Mouse (Mus musculus): Measurements from ENCODE around the gene Washc1.
"Not testable (repeated sequence)": the region's sequence is repeated elsewhere in the genome, so short reads cannot be mapped to it uniquely, and the experiment has no call there.

Washc1 gene

DNA sequence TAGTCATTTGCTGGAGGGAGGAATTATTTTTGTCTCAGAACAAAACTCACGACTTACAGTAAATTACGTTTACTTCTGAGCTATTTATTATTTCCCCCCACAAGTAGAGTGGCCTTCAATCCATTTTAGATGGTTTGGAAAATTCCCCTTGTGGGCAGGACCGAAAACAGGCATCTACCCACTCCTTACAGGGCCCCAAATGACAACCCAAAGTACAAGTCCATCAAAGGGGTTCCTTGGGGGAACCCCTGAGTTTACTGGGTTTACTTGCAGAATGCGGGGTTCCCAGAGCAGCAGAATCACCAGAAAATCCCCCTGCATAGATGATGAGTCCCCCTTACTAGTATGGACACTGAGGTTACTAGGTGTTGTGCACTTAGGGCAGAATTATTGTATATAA is 821 bp downstream of the Washc1 start:
- no peak for DNase-seq (ENCODE audit: low spot score in 2 of 2)

DNA sequence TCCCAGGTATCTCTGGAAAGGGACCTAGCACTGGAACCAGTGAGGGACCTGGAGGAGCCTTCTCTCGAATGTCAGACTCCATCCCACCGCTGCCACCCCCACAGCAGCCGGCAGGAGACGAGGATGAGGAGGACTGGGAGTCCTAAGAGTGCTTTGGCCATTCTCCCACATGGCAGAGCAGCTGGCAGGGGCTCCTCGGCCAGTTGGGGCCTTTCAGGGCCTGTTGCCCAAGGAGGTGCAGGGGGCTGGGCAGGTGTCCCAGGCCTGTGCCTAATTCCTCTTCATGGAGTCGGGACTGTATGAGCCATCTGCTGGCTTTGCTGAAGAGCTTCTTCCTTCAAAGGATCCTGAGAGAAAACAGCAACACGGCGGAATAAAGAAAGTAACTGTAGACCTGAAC is 7.6 kb downstream of the Washc1 start:
- DNase-seq (ENCODE audit: low spot score in 2 of 2) = no peak

DNA sequence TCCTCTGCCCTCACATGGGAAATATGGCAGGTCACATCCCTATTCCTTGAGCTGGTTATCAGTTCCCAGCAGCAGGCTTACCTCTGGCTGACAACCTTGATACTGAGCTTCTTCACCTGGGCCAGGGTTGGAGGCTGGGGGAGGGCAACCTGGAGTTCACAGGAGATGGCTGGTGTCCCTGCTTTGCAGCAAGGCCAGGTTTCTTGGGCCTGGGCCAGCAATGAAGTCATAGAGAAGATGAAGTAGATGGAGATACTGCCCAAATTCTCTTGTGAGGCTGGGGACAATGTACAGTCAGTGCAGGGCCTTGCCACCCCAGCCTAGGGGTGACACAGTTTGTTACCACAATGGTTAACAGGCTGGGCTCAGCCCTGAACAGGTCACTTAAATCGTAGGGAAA is 9.4 kb downstream of the Washc1 start:
- no peak for DNase-seq (ENCODE audit: low spot score in 2 of 2)

DNA sequence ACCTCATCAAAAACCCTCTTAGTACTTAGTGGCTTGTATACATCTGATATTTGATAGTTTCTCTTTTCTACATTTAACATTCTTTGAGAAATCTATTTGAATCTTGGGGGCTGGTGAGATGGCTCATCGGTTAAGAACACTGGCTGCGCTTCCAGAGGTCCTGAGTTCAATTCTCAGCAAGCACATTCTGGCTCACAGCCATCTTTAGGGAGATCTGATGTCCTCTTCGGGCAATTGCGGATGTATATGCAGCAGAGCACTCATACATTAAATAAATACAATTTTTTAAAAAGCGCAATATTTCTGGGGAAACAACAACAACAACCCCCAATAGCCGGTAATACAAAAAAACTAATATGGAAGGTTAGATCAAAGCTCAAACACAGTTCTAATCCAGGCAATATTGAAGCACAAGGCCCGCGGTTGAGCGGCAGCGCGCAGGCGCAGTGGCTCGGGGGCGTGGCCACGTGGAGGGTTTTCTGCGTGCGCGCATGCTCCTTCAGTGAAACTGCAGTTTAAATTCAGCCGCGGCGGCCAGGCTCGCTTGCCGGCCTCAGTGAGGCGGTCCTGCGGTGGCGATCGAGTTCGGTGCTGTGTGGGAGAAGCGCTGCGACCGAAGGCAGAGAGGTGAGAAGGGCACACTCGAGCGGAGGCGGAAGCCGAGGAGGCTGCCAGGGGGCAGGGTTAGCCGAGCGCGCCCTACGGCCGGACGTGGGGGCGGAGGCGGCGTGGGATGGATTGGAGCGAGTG is 11.9 kb downstream of the Washc1 start, which contains the start of gene Ddx11:
TSS of gene Ddx11 (plus strand) at position 455 of the 750 bp plus-strand sequence.
- DNase-seq (ENCODE audit: low spot score in 2 of 2) = peak; percentile 73 to 90

DNA sequence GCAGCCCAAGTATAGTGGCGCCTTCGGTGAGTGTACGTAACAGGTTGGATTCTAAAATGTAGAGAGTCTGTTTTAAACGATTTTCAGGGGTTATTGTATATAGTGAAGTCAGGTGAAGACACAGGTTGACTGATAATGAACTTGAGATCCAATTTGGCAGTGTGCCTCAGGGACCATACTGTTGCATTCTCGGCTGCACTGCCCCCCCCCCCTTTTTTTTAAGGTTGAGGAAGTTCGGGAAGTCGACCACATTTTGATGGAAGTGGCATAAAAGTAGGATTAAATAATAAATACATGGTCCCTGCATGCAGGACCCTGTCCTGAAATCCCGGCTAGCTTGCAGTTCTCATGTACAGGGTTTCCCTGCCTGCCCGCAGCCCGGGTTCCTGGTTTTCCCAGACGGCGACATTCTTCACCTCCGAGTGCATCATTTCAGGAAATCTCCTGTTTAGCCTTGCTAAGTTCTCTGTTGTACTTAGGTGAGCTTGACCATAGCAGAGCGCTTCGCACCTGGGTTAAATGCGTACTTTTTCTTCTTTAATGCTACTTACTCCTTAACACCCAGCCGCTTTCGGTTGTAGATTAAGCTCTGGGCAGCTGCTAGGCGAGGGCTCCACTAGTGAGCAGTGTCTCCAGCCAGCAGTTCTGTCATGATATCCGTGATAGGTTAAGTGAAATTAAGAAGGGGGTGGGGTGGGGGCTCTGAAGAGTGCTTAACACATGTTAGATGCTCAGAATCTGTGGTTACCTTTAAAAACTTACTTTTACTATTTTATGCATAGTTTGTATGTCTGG is 12.7 kb downstream of the Washc1 start:
- no peak for DNase-seq (ENCODE audit: low spot score in 2 of 2)

DNA sequence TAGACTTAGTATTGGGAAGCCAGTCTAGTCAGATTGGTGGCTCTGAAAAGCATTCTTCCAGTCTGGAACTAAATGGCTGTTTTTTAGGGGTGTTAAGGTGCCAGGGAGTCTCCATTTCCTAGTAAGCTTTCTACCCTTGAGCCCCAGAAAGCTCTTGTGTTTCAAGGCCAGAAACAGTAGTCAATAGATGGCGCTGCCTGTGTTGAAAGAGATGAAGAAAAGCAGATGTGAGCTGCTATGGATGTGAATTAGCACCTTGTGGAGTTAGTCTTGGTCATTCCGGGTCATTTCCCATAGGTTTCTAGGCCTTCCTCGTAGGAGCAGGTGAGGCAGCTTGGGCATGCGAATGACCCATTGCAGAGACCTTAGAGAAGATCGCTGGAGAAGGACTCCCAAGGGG is 13.9 kb downstream of the Washc1 start:
- DNase-seq (ENCODE audit: low spot score in 2 of 2) = no peak

DNA sequence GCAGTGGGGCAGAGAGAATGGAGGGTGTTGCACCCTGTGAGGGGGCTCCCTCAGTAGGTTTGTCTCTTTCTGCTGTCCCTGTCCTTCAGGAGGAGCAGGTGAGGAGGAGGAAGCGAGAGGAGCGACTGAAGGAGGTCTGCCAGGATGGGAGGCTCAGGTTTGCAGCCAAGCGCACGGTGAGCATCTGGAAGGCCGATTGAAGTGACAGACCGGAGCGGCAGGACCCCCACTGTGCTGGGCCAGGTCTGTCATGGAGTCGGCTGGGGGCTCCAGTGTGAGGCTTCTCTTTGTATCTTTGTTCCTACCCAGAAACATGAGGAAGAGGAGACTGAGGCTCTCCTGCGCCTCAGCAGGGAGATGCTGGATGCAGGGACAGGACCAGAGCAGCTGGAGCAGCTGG is 19.0 kb downstream of the Washc1 start:
- no peak for DNase-seq (ENCODE audit: low spot score in 2 of 2)

DNA sequence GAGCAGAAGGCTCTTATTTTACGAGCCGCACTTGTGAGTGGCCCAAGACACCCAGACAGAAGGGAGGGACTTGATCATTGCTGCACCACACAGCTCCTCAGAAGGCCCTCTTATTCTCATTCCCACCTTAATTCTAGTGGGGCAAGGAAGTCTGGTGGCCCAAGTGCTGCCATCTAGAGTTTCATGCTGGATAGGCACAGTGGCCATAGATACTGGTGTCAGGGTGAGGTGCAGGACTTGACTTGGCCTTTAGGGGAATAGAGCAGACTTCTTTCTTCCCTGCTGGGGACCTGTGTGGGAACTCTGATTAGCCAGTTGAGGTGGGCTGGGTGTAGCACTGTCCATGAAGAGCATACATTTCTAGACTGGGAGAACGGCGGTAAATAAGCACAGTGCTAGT is 19.9 kb downstream of the Washc1 start:
- no peak for DNase-seq (ENCODE audit: low spot score in 2 of 2)

DNA sequence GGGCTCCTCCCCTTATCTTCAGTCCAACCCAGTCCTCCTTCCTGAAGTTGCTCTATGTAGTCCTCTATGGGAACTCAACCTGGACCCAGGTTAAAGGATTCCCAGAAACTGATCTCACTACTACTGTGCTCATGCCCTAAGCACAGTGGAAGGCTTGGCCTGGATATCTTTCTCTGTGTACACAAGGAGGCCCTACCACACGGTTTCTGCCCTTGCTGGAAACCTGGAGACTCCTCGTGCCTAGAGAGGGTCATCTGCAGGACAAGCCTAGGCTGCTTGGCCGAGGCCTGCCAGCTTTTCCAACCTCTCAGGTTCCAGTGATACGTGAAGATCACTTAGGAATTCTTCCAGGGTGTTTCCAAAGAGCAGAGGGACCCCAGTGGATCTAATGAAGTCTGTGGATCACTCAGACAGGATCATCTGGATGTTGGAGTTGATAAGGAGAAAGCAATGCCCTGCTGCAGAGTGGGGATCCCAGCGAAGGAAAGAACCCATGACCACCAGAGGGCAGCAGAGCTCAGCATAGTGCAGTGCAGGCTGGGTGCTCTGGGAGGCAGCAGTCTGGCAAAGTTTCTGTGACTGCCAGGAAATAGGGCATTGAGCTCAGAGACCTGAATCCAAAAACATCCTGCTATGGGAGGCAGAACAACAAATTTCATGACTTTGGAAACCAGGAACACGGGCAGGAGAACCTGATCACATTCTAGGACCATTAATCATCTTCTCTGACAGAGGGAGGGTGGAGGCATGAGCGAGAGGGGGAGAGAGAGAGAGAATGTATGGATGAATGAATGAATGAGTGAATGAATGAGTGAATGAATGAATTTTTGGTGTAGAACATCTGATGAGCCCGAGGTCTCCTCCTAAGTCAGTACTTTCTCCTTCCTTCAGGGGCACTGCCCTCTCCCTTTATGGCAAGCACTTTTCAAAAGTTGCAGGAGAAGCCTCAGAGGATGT is 41.6 kb downstream of the Washc1 start:
- not testable (repeated sequence) for DNase-seq (ENCODE audit: low spot score in 2 of 2)

DNA sequence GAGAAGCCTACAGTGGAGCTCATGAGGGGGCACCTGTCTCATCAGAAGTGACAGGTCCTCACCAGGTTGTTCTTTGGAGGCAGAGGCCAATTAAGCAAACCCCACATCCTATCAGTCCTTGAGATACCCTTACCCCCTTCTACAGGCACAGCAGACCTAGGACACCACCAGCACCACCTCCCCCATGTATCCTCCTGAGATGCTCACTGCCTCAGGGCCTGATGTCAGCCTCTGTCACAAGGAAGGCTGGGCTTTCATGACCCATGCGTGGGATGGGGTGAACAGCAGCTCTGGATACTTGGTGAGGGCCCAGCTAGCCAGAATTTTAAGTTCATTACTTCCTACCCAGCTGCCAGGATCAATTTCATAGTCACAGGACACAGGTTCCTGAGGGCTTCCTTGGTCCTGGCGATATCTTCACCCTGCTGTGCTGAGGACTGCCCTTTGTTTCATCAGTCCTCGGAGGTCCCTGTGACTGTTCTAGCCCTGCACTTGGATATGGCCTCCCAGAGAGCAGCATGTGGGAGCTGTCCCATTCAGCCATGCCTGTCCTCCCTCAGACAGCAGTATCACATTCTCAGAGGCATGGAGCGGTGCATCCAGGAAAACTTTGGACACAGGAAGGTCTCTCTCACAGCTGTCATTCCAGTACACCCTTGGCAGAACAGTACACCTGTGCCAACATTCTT is 42.5 kb downstream of the Washc1 start:
- not testable (repeated sequence) for DNase-seq (ENCODE audit: low spot score in 2 of 2)

DNA sequence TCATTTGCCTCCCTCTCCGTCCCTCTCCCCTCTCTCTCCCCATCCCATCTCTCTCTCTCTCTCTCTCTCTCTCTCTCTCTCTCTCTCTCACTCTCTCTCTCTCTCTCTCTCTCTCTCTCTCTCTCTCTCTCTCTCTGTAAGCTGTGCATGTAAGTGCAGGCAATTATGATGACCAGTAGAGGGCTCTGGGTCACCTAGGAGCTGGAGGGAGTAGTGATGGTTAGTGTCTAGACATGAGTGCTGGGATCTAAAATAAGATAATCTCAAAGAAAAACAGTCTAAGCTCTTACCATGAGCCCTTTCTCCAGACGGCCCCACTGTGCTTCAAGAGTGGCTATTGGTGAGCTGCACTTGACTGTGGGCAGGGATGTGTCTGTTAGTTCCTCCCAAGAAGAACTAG is 43.5 kb downstream of the Washc1 start:
- DNase-seq (ENCODE audit: low spot score in 2 of 2) = no peak

DNA sequence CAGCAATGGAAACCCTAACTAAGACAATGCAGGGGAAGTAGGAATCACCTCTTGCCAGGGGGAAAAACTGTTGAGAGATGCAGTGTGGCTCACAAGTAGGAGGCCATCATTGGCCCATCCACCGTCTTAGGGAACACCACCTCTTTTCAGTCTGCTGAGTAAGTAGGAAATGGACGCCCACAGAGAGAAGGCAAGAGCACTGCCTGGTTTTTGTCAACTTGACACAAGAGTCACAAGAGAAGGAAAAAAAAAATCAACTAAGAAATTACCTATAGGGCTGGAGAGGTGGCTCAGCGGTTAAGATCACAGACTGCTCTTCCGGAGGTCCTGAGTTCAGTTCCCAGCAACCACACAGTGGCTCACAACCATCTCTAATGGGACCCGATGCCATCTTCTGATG is 46.9 kb downstream of the Washc1 start:
- DNase-seq (ENCODE audit: low spot score in 2 of 2) = no peak

DNA sequence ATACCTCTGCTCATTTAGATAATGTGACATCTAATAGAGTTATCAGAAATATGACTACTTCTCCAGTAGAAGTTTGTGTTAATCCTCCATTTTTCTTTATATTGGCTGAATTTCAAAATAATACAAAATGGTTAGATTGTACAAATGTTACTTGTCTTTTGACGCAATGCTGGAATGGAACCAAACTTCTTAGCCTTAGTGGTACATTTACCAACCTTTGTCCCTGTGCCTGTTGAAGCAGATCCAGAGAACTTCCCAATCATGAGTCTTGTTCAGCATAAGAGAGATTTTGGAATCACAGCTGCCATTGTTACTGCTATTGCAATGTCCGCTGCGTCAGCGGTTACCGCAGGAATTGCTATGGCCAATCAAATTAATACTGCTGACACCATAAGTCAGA is 55.8 kb downstream of the Washc1 start:
- DNase-seq (ENCODE audit: low spot score in 2 of 2) = not testable (repeated sequence)
